Mouse (Mus musculus) midbrain, postnatal 0 days (tissue): Measurements from ENCODE around the gene Chrd. TPM values are rescaled to one million over a fixed set of nuclear protein-coding genes. Genes with fewer than 3 reads are reported as not detected.

Source experiments
- ATAC-seq: fragments of 200-750 bp; cut with Nextera tagmentation; 2 replicates; pipeline ENCODE4 v1.8.0; 2017; ENCODE audit warnings: moderate number of reproducible peaks, mild to moderate bottlenecking, moderate TSS enrichment, moderate library complexity; ENCODE audit not compliant: low FRiP score
- DNase-seq: peaks from one replicate; pipeline ENCODE4 v3.0.0-alpha.2; 2015; ENCODE audit warnings: low spot score
- H3K27ac ChIP-seq: fragments of 300-500 bp; sonication (generic); 2 replicates; pipeline ENCODE4 v1.5.1; 2014; ENCODE audit warnings: low read depth, mild to moderate bottlenecking, low read length, mixed read lengths
- H3K27me3 ChIP-seq: fragments of 300-500 bp; sonication (generic); 2 replicates; pipeline ENCODE4 v1.6.1; 2014; ENCODE audit warnings: low read length, control low read depth, mixed read lengths; ENCODE audit not compliant: insufficient read depth
- H3K36me3 ChIP-seq: fragments of 300-500 bp; sonication (generic); 2 replicates; pipeline ENCODE4 v1.6.1; 2014; ENCODE audit warnings: low read length, control low read depth, mixed read lengths; ENCODE audit not compliant: insufficient read depth
- H3K4me1 ChIP-seq: fragments of 300-500 bp; sonication (generic); 2 replicates; pipeline ENCODE4 v1.6.1; 2014; ENCODE audit warnings: mild to moderate bottlenecking, control low read depth, antibody characterized with exemption, low read length, mixed read lengths; ENCODE audit not compliant: insufficient read depth
- H3K4me2 ChIP-seq: fragments of 300-500 bp; sonication (generic); 2 replicates; pipeline ENCODE4 v1.6.1; 2014; ENCODE audit warnings: low read depth, mild to moderate bottlenecking, low read length, mixed read lengths; ENCODE audit not compliant: poor library complexity, severe bottlenecking
- H3K4me3 ChIP-seq: fragments of 300-500 bp; sonication (generic); 2 replicates; pipeline ENCODE4 v1.5.1; 2014; ENCODE audit warnings: low read depth, mild to moderate bottlenecking, low read length, moderate library complexity
- H3K9ac ChIP-seq: fragments of 300-500 bp; sonication (generic); replicated peaks from 2 replicates; pipeline ENCODE4 v1.6.1; 2014; ENCODE audit warnings: mild to moderate bottlenecking, low read length, moderate library complexity, mixed read lengths; ENCODE audit not compliant: poor library complexity, severe bottlenecking
- H3K9me3 ChIP-seq: fragments of 300-500 bp; sonication (generic); 2 replicates; pipeline ENCODE4 v1.6.1; 2016; ENCODE audit warnings: low read length, control low read depth
- CTCF ChIP-seq: IDR thresholded peaks from 2 replicates; pipeline ENCODE4 v1.5.1; 2016; ENCODE audit warnings: antibody characterized with exemption, mild to moderate bottlenecking
- WGBS: fragments of 180-500 bp; shearing (Covaris S2); extraction: QIAGEN DNeasy Blood & Tissue Kit; methylation state at CpG from one replicate; pipeline ENCODE4 v1.1.7; 2014; 5-methylcytosine and 5-hydroxymethylcytosine counted together
- polyA plus RNA-seq: library from polyadenylated mRNA; unstranded; fragments of >200 nt; fragmentation: Nextera tagmentation; extraction: Ambion mirVana; gene quantifications from 2 replicates; pipeline ENCODE4 v1.2.1, GENCODE M21; 2015
- total RNA-seq: library from RNA; depleted of rRNA; stranded (reverse); fragments of >200 nt; gene quantifications from 2 replicates; pipeline ENCODE4 v1.2.3, GENCODE M21; 2014

Gene Chrd
- total and polyA plus RNA-seq, 2 experiments from 2014 or later, result 4.1 to 18.1 TPM

GRCm38 (mm10) chr16:20706407-20707055 lies 26.4 kb upstream of the Chrd start:
- DNase-seq (no peak), ATAC-seq (no peak)
- H3K9ac ChIP-seq, result no peak overlapping the region
- 86% methylated on average over 2 of the region's 2 CpGs for WGBS
- no peak for TF ChIP-seq CTCF
- H3K9me3 ChIP-seq, result no peaks in the 10 kb centered on the region
- H3K4me1 ChIP-seq, result peaks cover 5% of the 10 kb centered on the region; the same call in 1 of the 2 replicates
- H3K27ac ChIP-seq, result no peak overlapping the region
- H3K36me3 ChIP-seq, result peaks cover 26% of the 10 kb centered on the region
- no peak overlapping the region for H3K4me2 ChIP-seq
- H3K27me3 ChIP-seq, result no peaks in the 10 kb centered on the region
- H3K4me3 ChIP-seq, result no peak overlapping the region

- DNase-seq (no peak), ATAC-seq (no peak)
- Histone ChIP-seq H3K36me3 (peaks cover 33% of the 10 kb centered on the region), H3K9ac (no peak overlapping the region), H3K4me3 (no peak overlapping the region), H3K4me2 (no peak overlapping the region), H3K27me3 (no peaks in the 10 kb centered on the region), H3K27ac (no peak overlapping the region), H3K4me1 (no peaks in the 10 kb centered on the region), H3K9me3 (no peaks in the 10 kb centered on the region)
- 94% methylated on average over 21 of the region's 21 CpGs for whole genome bisulfite sequencing
- no peak for TF ChIP-seq CTCF
Observed at GRCm38 (mm10) chr16:20708220-20708938, 24.5 kb upstream of the Chrd start.

- no peak for ATAC-seq
- no peaks in the 10 kb centered on the region for H3K27me3 ChIP-seq
- H3K9me3 ChIP-seq, result no peaks in the 10 kb centered on the region
- 75% methylated on average over 19 of the region's 19 CpGs for WGBS
- no peak overlapping the region for H3K4me3 ChIP-seq
- peak; percentile 53 for DNase-seq
- H3K4me1 ChIP-seq, result 0 out of 2 replicates have a peak, but pooled peaks cover 1% of the 10 kb centered on the region
- H3K4me2 ChIP-seq, result no peak overlapping the region
- peak; percentile 80 for TF ChIP-seq CTCF
- peaks cover 33% of the 10 kb centered on the region for H3K36me3 ChIP-seq
- H3K9ac ChIP-seq, result no peak overlapping the region
- H3K27ac ChIP-seq, result no peak overlapping the region
Observed at GRCm38 (mm10) chr16:20708939-20709734, 23.8 kb upstream of the Chrd start.

- ATAC-seq (no peak), DNase-seq (no peak)
- H3K4me3 ChIP-seq, result no peak overlapping the region
- H3K36me3 ChIP-seq, result peaks cover 33% of the 10 kb centered on the region
- no peaks in the 10 kb centered on the region for H3K9me3 ChIP-seq
- H3K4me1 ChIP-seq, result peaks cover 12% of the 10 kb centered on the region
- 94% methylated on average over 11 of the region's 11 CpGs for WGBS
- no peak overlapping the region for H3K4me2 ChIP-seq
- TF ChIP-seq CTCF, result no peak
- no peak overlapping the region for H3K27ac ChIP-seq
- H3K9ac ChIP-seq, result no peak overlapping the region
- no peaks in the 10 kb centered on the region for H3K27me3 ChIP-seq
Observed at GRCm38 (mm10) chr16:20710370-20710769, 22.6 kb upstream of the Chrd start.

GRCm38 (mm10) chr16:20710810-20711209 lies 22.1 kb upstream of the Chrd start:
- ATAC-seq, result no peak
- no peak overlapping the region for H3K9ac ChIP-seq
- DNase-seq, result no peak
- TF ChIP-seq CTCF, result peak; percentile 46
- no peaks in the 10 kb centered on the region for H3K27me3 ChIP-seq
- H3K4me2 ChIP-seq, result no peak overlapping the region
- H3K27ac ChIP-seq, result no peak overlapping the region
- no peak overlapping the region for H3K4me3 ChIP-seq
- H3K4me1 ChIP-seq, result peaks cover 12% of the 10 kb centered on the region
- H3K36me3 ChIP-seq, result peaks cover 33% of the 10 kb centered on the region
- no peaks in the 10 kb centered on the region for H3K9me3 ChIP-seq
- 88% methylated on average over 4 of the region's 4 CpGs for WGBS

- H3K4me2 ChIP-seq, result no peak overlapping the region
- no peak for ATAC-seq
- WGBS, result 78% methylated on average over 9 of the region's 9 CpGs
Observed at GRCm38 (mm10) chr16:20712190-20712589, 20.7 kb upstream of the Chrd start.

More at GRCm38 (mm10) chr16:20712190-20712589, 20.7 kb upstream of the Chrd start:
- H3K4me3 ChIP-seq, result no peak overlapping the region
- TF ChIP-seq CTCF, result no peak
- peaks cover 12% of the 10 kb centered on the region for H3K4me1 ChIP-seq
- no peaks in the 10 kb centered on the region for H3K9me3 ChIP-seq
- no peak for DNase-seq
- H3K27ac ChIP-seq, result no peak overlapping the region
- H3K9ac ChIP-seq, result no peak overlapping the region
- H3K27me3 ChIP-seq, result no peaks in the 10 kb centered on the region
- H3K36me3 ChIP-seq, result peaks cover 33% of the 10 kb centered on the region
